Mouse (Mus musculus): ENCODE data around the gene Slc51b. TPM values are rescaled to one million over a fixed set of nuclear protein-coding genes. Genes with fewer than 3 reads are reported as not detected.

Slc51b gene
- total RNA-seq, 2 experiments from 2014 or later = not detected

GRCm38 (mm10) chr9:65411326-65411725 lies 11.4 kb downstream of the Slc51b start:
- DNase-seq = no peak
- intact Hi-C loops (cut with DNase I) = no loop called here

GRCm38 (mm10) chr9:65410378-65410777 lies 12.4 kb downstream of the Slc51b start:
- DNase-seq = no peak
- intact Hi-C loops (cut with DNase I) = no loop called here

GRCm38 (mm10) chr9:65408871-65409295 lies 13.9 kb downstream of the Slc51b start:
- DNase-seq = peak in 1 of 2 experiments; percentile 59
- intact Hi-C loops (cut with DNase I) = no loop called here

- intact Hi-C loops (cut with DNase I) = no loop called here
- DNase-seq = no peak
Measured at GRCm38 (mm10) chr9:65407861-65408260, 14.9 kb downstream of the Slc51b start.

GRCm38 (mm10) chr9:65407327-65407726 lies 15.4 kb downstream of the Slc51b start:
- DNase-seq = no peak
- intact Hi-C loops (cut with DNase I) = no loop called here

GRCm38 (mm10) chr9:65405184-65405449 lies 17.6 kb downstream of the Slc51b start:
- DNase-seq = no peak
- intact Hi-C loops (cut with DNase I) = no loop called here

GRCm38 (mm10) chr9:65404331-65405183 lies 18.2 kb downstream of the Slc51b start:
- intact Hi-C loops (cut with DNase I) = no loop called here
- DNase-seq = peak; percentile 87 to 88

- intact Hi-C loops (cut with DNase I) = no loop called here
Measured at GRCm38 (mm10) chr9:65399934-65400333, 22.8 kb downstream of the Slc51b start.

GRCm38 (mm10) chr9:65398279-65398678 lies 24.5 kb downstream of the Slc51b start, which contains the start of gene Rasl12:
Rasl12 (plus strand) TSS chr9:65398506.
- peak; percentile 78 to 82 for DNase-seq
- intact Hi-C loops (cut with DNase I) = no loop called here

More at GRCm38 (mm10) chr9:65399934-65400333, 22.8 kb downstream of the Slc51b start:
- DNase-seq = no peak

GRCm38 (mm10) chr9:65394360-65394759 lies 28.4 kb downstream of the Slc51b start:
- peak in 1 of 2 experiments; percentile 34 for DNase-seq

GRCm38 (mm10) chr9:65393606-65394005 lies 29.1 kb downstream of the Slc51b start:
- DNase-seq = peak; percentile 42 to 51
- intact Hi-C loops (cut with DNase I) = loop anchor here (1.0 kb wide), 1 partner anchor 39 kb away; no protein-coding TSS in a partner anchor

More at GRCm38 (mm10) chr9:65394360-65394759, 28.4 kb downstream of the Slc51b start:
- intact Hi-C loops (cut with DNase I) = no loop called here

GRCm38 (mm10) chr9:65392638-65393364 lies 30.0 kb downstream of the Slc51b start:
- DNase-seq = peak; percentile 79 to 84
- intact Hi-C loops (cut with DNase I) = loop anchor here (1.0 kb wide), 1 partner anchor 40 kb away; no protein-coding TSS in a partner anchor

GRCm38 (mm10) chr9:65391613-65391964 lies 31.2 kb downstream of the Slc51b start, which contains the start of gene Kbtbd13:
Kbtbd13 (minus strand) TSS chr9:65391652.
- no peak for DNase-seq
- intact Hi-C loops (cut with DNase I) = no loop called here

- DNase-seq = peak; percentile 27 to 41
- intact Hi-C loops (cut with DNase I) = no loop called here
Measured at GRCm38 (mm10) chr9:65390752-65391612, 31.8 kb downstream of the Slc51b start.

GRCm38 (mm10) chr9:65386373-65387140 lies 36.2 kb downstream of the Slc51b start:
- intact Hi-C loops (cut with DNase I) = no loop called here

GRCm38 (mm10) chr9:65384276-65384675 lies 38.5 kb downstream of the Slc51b start:
- peak in 1 of 2 experiments; percentile 61 for DNase-seq

More at GRCm38 (mm10) chr9:65386373-65387140, 36.2 kb downstream of the Slc51b start:
- DNase-seq = no peak

GRCm38 (mm10) chr9:65382751-65383097 lies 40.0 kb downstream of the Slc51b start:
- no peak for DNase-seq
- intact Hi-C loops (cut with DNase I) = no loop called here

More at GRCm38 (mm10) chr9:65384276-65384675, 38.5 kb downstream of the Slc51b start:
- intact Hi-C loops (cut with DNase I) = no loop called here

GRCm38 (mm10) chr9:65382031-65382750 lies 40.6 kb downstream of the Slc51b start:
- intact Hi-C loops (cut with DNase I) = no loop called here
- no peak for DNase-seq

- intact Hi-C loops (cut with DNase I) = no loop called here
- no peak for DNase-seq
Measured at GRCm38 (mm10) chr9:65381017-65381590, 41.7 kb downstream of the Slc51b start.
